Mouse (Mus musculus): ENCODE results near the gene Mrvi1.
A peak's percentile ranks its signal among the peaks of the same experiment; 100 is the strongest.

Gene Mrvi1

GRCm38 (mm10) chr7:110981036-110981435 is 1.2 kb downstream of the Mrvi1 start:
- no peak for DNase-seq (ENCODE audit: low spot score)

- DNase-seq (ENCODE audit: low spot score), result no peak
Observed at GRCm38 (mm10) chr7:110977699-110978392, 4.4 kb downstream of the Mrvi1 start.

GRCm38 (mm10) chr7:110973450-110973849 is 8.8 kb downstream of the Mrvi1 start:
- no peak for DNase-seq (ENCODE audit: low spot score)

- no peak for DNase-seq (ENCODE audit: low spot score)
Observed at GRCm38 (mm10) chr7:110972796-110973195, 9.5 kb downstream of the Mrvi1 start.

GRCm38 (mm10) chr7:110967373-110967772 is 14.9 kb downstream of the Mrvi1 start:
- DNase-seq (ENCODE audit: low spot score), result no peak

- DNase-seq (ENCODE audit: low spot score), result no peak
Observed at GRCm38 (mm10) chr7:110966853-110967252, 15.4 kb downstream of the Mrvi1 start.

- DNase-seq (ENCODE audit: low spot score), result no peak
Observed at GRCm38 (mm10) chr7:110965387-110965786, 16.9 kb downstream of the Mrvi1 start.

- DNase-seq (ENCODE audit: low spot score), result no peak
Observed at GRCm38 (mm10) chr7:110963655-110963997, 18.6 kb downstream of the Mrvi1 start.

- DNase-seq (ENCODE audit: low spot score), result no peak
Observed at GRCm38 (mm10) chr7:110962943-110963654, 19.2 kb downstream of the Mrvi1 start.

GRCm38 (mm10) chr7:110962497-110962896 is 19.8 kb downstream of the Mrvi1 start:
- DNase-seq (ENCODE audit: low spot score), result no peak

- no peak for DNase-seq (ENCODE audit: low spot score)
Observed at GRCm38 (mm10) chr7:110956422-110957170, 25.7 kb downstream of the Mrvi1 start.

GRCm38 (mm10) chr7:110955576-110955975 is 26.7 kb downstream of the Mrvi1 start:
- no peak for DNase-seq (ENCODE audit: low spot score)

GRCm38 (mm10) chr7:110954072-110954858 is 28.0 kb downstream of the Mrvi1 start:
- DNase-seq (ENCODE audit: low spot score), result no peak

- no peak for DNase-seq (ENCODE audit: low spot score)
Observed at GRCm38 (mm10) chr7:110953210-110953609, 29.1 kb downstream of the Mrvi1 start.

GRCm38 (mm10) chr7:110950621-110950925 is 31.7 kb downstream of the Mrvi1 start:
- no peak for DNase-seq (ENCODE audit: low spot score)

- no peak for DNase-seq (ENCODE audit: low spot score)
Observed at GRCm38 (mm10) chr7:110949785-110950620, 32.3 kb downstream of the Mrvi1 start.

- no peak for DNase-seq (ENCODE audit: low spot score)
Observed at GRCm38 (mm10) chr7:110948579-110948978, 33.7 kb downstream of the Mrvi1 start.

GRCm38 (mm10) chr7:110947616-110948015 is 34.6 kb downstream of the Mrvi1 start:
- no peak for DNase-seq (ENCODE audit: low spot score)

GRCm38 (mm10) chr7:110946731-110947130 is 35.5 kb downstream of the Mrvi1 start:
- peak; percentile 70 for DNase-seq (ENCODE audit: low spot score)

- no peak for DNase-seq (ENCODE audit: low spot score)
Observed at GRCm38 (mm10) chr7:110944321-110944720, 37.9 kb downstream of the Mrvi1 start.

Data from embryo, embryonic 10.5 days (tissue).